Mouse (Mus musculus): ENCODE results near the gene Gpr107. TPM values are rescaled to one million over a fixed set of nuclear protein-coding genes. Genes with fewer than 3 reads are reported as not detected.
A peak's percentile ranks its signal among the peaks of the same experiment; 100 is the strongest.

Gene Gpr107
- polyA plus RNA-seq, 1 experiment = 71.9 TPM

DNA sequence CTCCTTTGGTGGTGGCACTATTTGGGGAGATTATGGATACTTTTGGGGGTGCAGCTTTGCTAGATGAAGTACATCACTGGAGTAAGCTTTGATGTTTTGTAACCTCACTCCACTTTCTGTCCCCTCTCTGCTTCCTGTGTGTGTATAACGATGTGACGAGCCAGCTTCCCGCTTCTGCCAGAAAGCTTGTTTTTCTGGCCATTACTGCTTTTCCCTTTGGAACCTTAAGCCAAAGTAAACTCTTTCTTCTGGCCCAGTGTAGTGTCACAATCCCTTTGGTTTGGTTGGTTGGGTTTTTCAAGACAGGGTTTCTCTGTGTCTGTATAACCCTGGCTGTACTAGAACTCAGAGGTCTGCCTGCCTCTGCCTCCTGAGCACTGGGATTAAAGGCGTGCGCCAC is 29.3 kb upstream of the Gpr107 start:
- TF ChIP-seq CTCF (IDR thresholded peaks at IDR 0.05; ENCODE audit: low read depth, low read length) (no peak), POLR2A (IDR thresholded peaks at IDR 0.05; ENCODE audit: insufficient read depth, low read length) (no peak), EP300 (IDR thresholded peaks at IDR 0.05; ENCODE audit: insufficient read depth, low read depth, low read length) (no peak)
- no peaks in the 10 kb centered on the region for H3K36me3 ChIP-seq (ENCODE audit: control insufficient read depth, insufficient read depth, low read length, poor library complexity, severe bottlenecking)

DNA sequence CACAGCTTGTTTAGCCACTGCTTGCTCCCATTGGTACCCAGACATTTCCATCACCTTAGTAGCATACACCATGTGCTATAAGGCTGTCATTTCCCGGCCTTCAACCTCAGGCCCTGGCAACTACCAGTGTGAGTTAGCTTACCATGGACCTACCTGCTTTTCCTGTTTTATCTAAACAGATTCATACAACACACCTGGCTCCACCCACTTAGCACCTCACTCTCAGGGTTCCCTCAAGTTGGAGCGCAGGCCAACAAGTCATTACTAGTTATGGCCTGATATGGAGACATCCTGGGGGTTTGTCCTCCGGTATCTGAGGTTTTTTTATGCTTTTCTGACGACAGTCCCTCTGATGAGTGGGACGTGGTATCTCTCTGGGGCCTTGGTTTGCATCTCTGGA is 28.6 kb upstream of the Gpr107 start:
- Histone ChIP-seq H3K4me3 (ENCODE audit: low read depth, low read length) (no peak overlapping the region), H3K36me3 (ENCODE audit: control insufficient read depth, insufficient read depth, low read length, poor library complexity, severe bottlenecking) (no peaks in the 10 kb centered on the region), H3K9ac (ENCODE audit: low read depth, poor library complexity, severe bottlenecking) (no peak overlapping the region), H3K9me3 (replicated peaks; ENCODE audit: control insufficient read depth, insufficient read depth, low read length, poor library complexity, severe bottlenecking) (no peaks in the 10 kb centered on the region), H3K27ac (ENCODE audit: insufficient read depth, low read length) (0 out of 2 replicates have a peak overlapping the region, but pooled peaks have one; percentile 73), H3K27me3 (ENCODE audit: control insufficient read depth, insufficient read depth, low read length, poor library complexity, severe bottlenecking) (no peaks in the 10 kb centered on the region), H3K4me1 (ENCODE audit: control insufficient read depth, insufficient read depth, low read length) (peaks cover 5% of the 10 kb centered on the region)
- TF ChIP-seq POLR2A (IDR thresholded peaks at IDR 0.05; ENCODE audit: insufficient read depth, low read length) (no peak), EP300 (IDR thresholded peaks at IDR 0.05; ENCODE audit: insufficient read depth, low read depth, low read length) (no peak), CTCF (IDR thresholded peaks at IDR 0.05; ENCODE audit: low read depth, low read length) (no peak)

More for the DNA sequence above, 29.3 kb upstream of the Gpr107 start:
- Histone ChIP-seq H3K27me3 (ENCODE audit: control insufficient read depth, insufficient read depth, low read length, poor library complexity, severe bottlenecking) (no peaks in the 10 kb centered on the region), H3K9ac (ENCODE audit: low read depth, poor library complexity, severe bottlenecking) (no peak overlapping the region), H3K4me1 (ENCODE audit: control insufficient read depth, insufficient read depth, low read length) (peaks cover 5% of the 10 kb centered on the region), H3K4me3 (ENCODE audit: low read depth, low read length) (no peak overlapping the region), H3K27ac (ENCODE audit: insufficient read depth, low read length) (peak overlapping the region; percentile 73), H3K9me3 (replicated peaks; ENCODE audit: control insufficient read depth, insufficient read depth, low read length, poor library complexity, severe bottlenecking) (no peaks in the 10 kb centered on the region)

DNA sequence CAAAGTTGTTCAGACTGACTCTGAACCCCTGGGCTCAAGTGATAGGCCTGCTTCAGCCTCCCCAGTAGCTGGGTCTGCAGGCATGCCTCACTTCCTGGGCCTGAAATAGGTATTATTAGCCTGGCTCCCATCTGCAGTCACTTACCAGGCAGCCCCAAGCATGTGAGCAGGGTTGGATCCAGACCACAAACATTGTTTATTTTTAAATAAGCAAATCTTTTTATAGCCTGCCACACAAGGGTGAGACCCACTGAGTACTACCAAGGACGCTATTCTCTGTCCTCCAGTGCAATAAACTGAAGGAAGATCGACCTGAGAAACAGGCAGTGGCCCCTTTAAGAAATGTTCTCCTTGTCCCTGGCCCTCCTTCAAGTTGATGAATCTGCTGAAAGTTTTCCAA is 27.4 kb upstream of the Gpr107 start:
- TF ChIP-seq CTCF (IDR thresholded peaks at IDR 0.05; ENCODE audit: low read depth, low read length) = no peak
- TF ChIP-seq POLR2A (IDR thresholded peaks at IDR 0.05; ENCODE audit: insufficient read depth, low read length) = no peak
- no peak for TF ChIP-seq EP300 (IDR thresholded peaks at IDR 0.05; ENCODE audit: insufficient read depth, low read depth, low read length)
- H3K27me3 ChIP-seq (ENCODE audit: control insufficient read depth, insufficient read depth, low read length, poor library complexity, severe bottlenecking) = no peaks in the 10 kb centered on the region
- peaks cover 6% of the 10 kb centered on the region for H3K4me1 ChIP-seq (ENCODE audit: control insufficient read depth, insufficient read depth, low read length)
- H3K4me3 ChIP-seq (ENCODE audit: low read depth, low read length) = no peak overlapping the region
- H3K9me3 ChIP-seq (replicated peaks; ENCODE audit: control insufficient read depth, insufficient read depth, low read length, poor library complexity, severe bottlenecking) = no peaks in the 10 kb centered on the region
- no peak overlapping the region for H3K27ac ChIP-seq (ENCODE audit: insufficient read depth, low read length)
- H3K36me3 ChIP-seq (ENCODE audit: control insufficient read depth, insufficient read depth, low read length, poor library complexity, severe bottlenecking) = no peaks in the 10 kb centered on the region
- no peak overlapping the region for H3K9ac ChIP-seq (ENCODE audit: low read depth, poor library complexity, severe bottlenecking)

DNA sequence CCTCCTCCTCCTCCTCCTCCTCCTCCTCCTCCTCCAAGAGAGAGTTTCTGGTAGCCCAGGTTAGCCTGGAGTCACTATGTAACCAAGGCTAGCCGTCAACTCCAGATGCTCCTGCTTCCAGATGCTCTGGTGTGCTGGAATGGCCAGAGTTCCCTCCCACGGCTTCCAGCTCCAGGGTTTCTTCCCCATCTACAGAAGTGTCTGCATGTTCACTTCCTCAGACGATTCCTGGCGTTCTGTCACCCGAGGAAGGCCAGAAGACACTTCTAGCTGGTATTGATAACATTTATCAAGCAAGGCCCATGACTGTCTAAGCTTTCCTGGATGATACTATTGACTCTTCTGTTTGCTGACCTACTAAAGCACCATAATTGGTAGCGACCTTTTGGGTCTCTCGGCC is 27.0 kb upstream of the Gpr107 start:
- no peak overlapping the region for H3K4me3 ChIP-seq (ENCODE audit: low read depth, low read length)
- no peak for TF ChIP-seq POLR2A (IDR thresholded peaks at IDR 0.05; ENCODE audit: insufficient read depth, low read length)
- TF ChIP-seq CTCF (IDR thresholded peaks at IDR 0.05; ENCODE audit: low read depth, low read length) = no peak
- TF ChIP-seq EP300 (IDR thresholded peaks at IDR 0.05; ENCODE audit: insufficient read depth, low read depth, low read length) = no peak
- H3K27ac ChIP-seq (ENCODE audit: insufficient read depth, low read length) = no peak overlapping the region

DNA sequence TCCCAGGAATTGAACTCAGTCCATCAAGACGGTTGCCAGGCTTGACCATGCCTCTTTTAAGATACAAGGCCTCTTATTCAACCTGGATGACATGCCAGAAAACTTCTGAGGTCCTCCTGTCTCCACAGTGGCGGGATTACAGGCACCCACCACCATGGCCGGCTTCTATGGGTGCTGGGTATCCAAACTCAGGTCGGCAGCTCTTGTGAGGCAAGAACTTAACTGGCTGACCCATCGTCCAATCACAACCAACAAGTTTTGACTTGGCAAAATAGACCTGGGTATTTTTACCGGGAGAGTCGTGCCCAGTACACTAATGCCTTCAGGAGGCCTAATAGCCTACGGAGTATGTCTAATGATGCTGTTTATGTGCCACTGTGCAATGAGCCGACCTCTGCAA is 26.1 kb upstream of the Gpr107 start:
- no peak for TF ChIP-seq POLR2A (IDR thresholded peaks at IDR 0.05; ENCODE audit: insufficient read depth, low read length)
- TF ChIP-seq EP300 (IDR thresholded peaks at IDR 0.05; ENCODE audit: insufficient read depth, low read depth, low read length) = no peak
- TF ChIP-seq CTCF (IDR thresholded peaks at IDR 0.05; ENCODE audit: low read depth, low read length) = no peak
- H3K9me3 ChIP-seq (replicated peaks; ENCODE audit: control insufficient read depth, insufficient read depth, low read length, poor library complexity, severe bottlenecking) = no peaks in the 10 kb centered on the region
- H3K36me3 ChIP-seq (ENCODE audit: control insufficient read depth, insufficient read depth, low read length, poor library complexity, severe bottlenecking) = no peaks in the 10 kb centered on the region
- no peak overlapping the region for H3K4me3 ChIP-seq (ENCODE audit: low read depth, low read length)
- peaks cover 10% of the 10 kb centered on the region for H3K4me1 ChIP-seq (ENCODE audit: control insufficient read depth, insufficient read depth, low read length)
- no peaks in the 10 kb centered on the region for H3K27me3 ChIP-seq (ENCODE audit: control insufficient read depth, insufficient read depth, low read length, poor library complexity, severe bottlenecking)
- no peak overlapping the region for H3K9ac ChIP-seq (ENCODE audit: low read depth, poor library complexity, severe bottlenecking)
- H3K27ac ChIP-seq (ENCODE audit: insufficient read depth, low read length) = no peak overlapping the region

More for the DNA sequence above, 27.0 kb upstream of the Gpr107 start:
- H3K9me3 ChIP-seq (replicated peaks; ENCODE audit: control insufficient read depth, insufficient read depth, low read length, poor library complexity, severe bottlenecking) = no peaks in the 10 kb centered on the region
- peaks cover 9% of the 10 kb centered on the region for H3K4me1 ChIP-seq (ENCODE audit: control insufficient read depth, insufficient read depth, low read length)
- no peak overlapping the region for H3K9ac ChIP-seq (ENCODE audit: low read depth, poor library complexity, severe bottlenecking)
- H3K27me3 ChIP-seq (ENCODE audit: control insufficient read depth, insufficient read depth, low read length, poor library complexity, severe bottlenecking) = no peaks in the 10 kb centered on the region
- H3K36me3 ChIP-seq (ENCODE audit: control insufficient read depth, insufficient read depth, low read length, poor library complexity, severe bottlenecking) = no peaks in the 10 kb centered on the region

DNA sequence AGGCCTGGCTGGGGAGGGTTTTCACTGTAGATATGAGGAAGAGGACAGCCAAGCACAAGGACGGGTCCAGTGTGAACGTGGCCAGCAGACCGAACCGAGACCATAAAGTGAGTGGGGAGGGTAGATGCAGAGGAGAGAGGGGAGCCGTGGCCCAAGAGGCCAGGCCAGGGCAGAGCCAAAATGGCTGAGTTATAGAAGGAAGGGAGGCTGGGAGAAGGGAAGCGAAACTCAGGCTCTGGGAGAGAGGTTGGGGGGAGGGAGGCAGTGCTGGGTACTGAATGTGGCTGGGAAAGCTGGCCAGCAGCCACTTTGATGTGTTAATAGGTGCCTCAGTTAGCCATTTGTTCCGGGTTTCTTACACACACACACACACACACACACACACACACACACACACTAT is 24.9 kb upstream of the Gpr107 start:
- Histone ChIP-seq H3K27ac (ENCODE audit: insufficient read depth, low read length) (peak overlapping the region; percentile 60), H3K4me3 (ENCODE audit: low read depth, low read length) (peak overlapping the region; percentile 23), H3K27me3 (ENCODE audit: control insufficient read depth, insufficient read depth, low read length, poor library complexity, severe bottlenecking) (no peaks in the 10 kb centered on the region), H3K36me3 (ENCODE audit: control insufficient read depth, insufficient read depth, low read length, poor library complexity, severe bottlenecking) (no peaks in the 10 kb centered on the region), H3K9me3 (replicated peaks; ENCODE audit: control insufficient read depth, insufficient read depth, low read length, poor library complexity, severe bottlenecking) (no peaks in the 10 kb centered on the region), H3K4me1 (ENCODE audit: control insufficient read depth, insufficient read depth, low read length) (peaks cover 12% of the 10 kb centered on the region), H3K9ac (ENCODE audit: low read depth, poor library complexity, severe bottlenecking) (no peak overlapping the region)
- peak; percentile 70 for TF ChIP-seq EP300 (IDR thresholded peaks at IDR 0.05; ENCODE audit: insufficient read depth, low read depth, low read length)
- TF ChIP-seq CTCF (IDR thresholded peaks at IDR 0.05; ENCODE audit: low read depth, low read length) = no peak

All from ES-Bruce4 (cell line).